Mouse (Mus musculus) liver, postnatal 0 days (tissue): ENCODE data around the gene Pdpn. TPM values are rescaled to one million over a fixed set of nuclear protein-coding genes. Genes with fewer than 3 reads are reported as not detected.

Source experiments
- ATAC-seq: fragments of 200-750 bp; cut with Nextera tagmentation; 2 replicates; pipeline ENCODE4 v1.8.0; 2017; ENCODE audit warnings: mild to moderate bottlenecking, moderate library complexity
- DNase-seq: peaks from one replicate; pipeline ENCODE4 v3.0.0-alpha.2; 2016
- H3K27ac ChIP-seq: fragments of 300-500 bp; sonication (generic); 2 replicates; pipeline ENCODE4 v1.5.1; 2014; ENCODE audit warnings: antibody characterized with exemption, moderate library complexity, mild to moderate bottlenecking, low read depth
- H3K27me3 ChIP-seq: fragments of 300-500 bp; sonication (generic); 2 replicates; pipeline ENCODE4 v1.6.1; 2014; ENCODE audit warnings: low read length, control low read depth, mixed read lengths; ENCODE audit not compliant: insufficient read depth
- H3K36me3 ChIP-seq: fragments of 300-500 bp; sonication (generic); replicated peaks from 2 replicates; pipeline ENCODE4 v1.6.1; 2014; ENCODE audit warnings: mild to moderate bottlenecking, control low read depth, low read length, moderate library complexity, mixed read lengths; ENCODE audit not compliant: insufficient read depth
- H3K4me1 ChIP-seq: fragments of 300-500 bp; sonication (generic); 2 replicates; pipeline ENCODE4 v1.6.1; 2014; ENCODE audit warnings: antibody characterized with exemption, mild to moderate bottlenecking, control low read depth; ENCODE audit not compliant: insufficient read depth
- H3K4me2 ChIP-seq: fragments of 300-500 bp; sonication (generic); 2 replicates; pipeline ENCODE4 v1.6.1; 2014; ENCODE audit warnings: low read depth, mild to moderate bottlenecking, low read length, moderate library complexity, mixed read lengths
- H3K4me3 ChIP-seq: fragments of 300-500 bp; sonication (generic); 2 replicates; pipeline ENCODE4 v1.5.1; 2014; ENCODE audit warnings: low read depth, low read length
- H3K9ac ChIP-seq: fragments of 300-500 bp; sonication (generic); replicated peaks from 2 replicates; pipeline ENCODE4 v1.6.1; 2014; ENCODE audit warnings: mild to moderate bottlenecking, moderate library complexity
- H3K9me3 ChIP-seq: fragments of 300-500 bp; sonication (generic); 2 replicates; pipeline ENCODE4 v1.6.1; 2016; ENCODE audit warnings: mild to moderate bottlenecking, control low read depth, low read length, mixed read lengths
- CTCF ChIP-seq: sonication (generic); IDR thresholded peaks from 2 replicates; pipeline ENCODE4 v1.5.1; 2016; ENCODE audit warnings: antibody characterized with exemption, low read depth
- EP300 ChIP-seq: IDR thresholded peaks from 2 replicates; pipeline ENCODE4 v1.6.1; 2016; ENCODE audit warnings: antibody characterized with exemption, low read depth, mild to moderate bottlenecking
- WGBS: fragments of 180-500 bp; shearing (Covaris S2); extraction: QIAGEN DNeasy Blood & Tissue Kit; methylation state at CpG from one replicate; pipeline ENCODE4 v1.1.7; 2014; ENCODE audit not compliant: insufficient replicate concordance; 5-methylcytosine and 5-hydroxymethylcytosine counted together
- polyA plus RNA-seq: library from polyadenylated mRNA; unstranded; fragments of >200 nt; fragmentation: Nextera tagmentation; extraction: Ambion mirVana; gene quantifications from 2 replicates; pipeline ENCODE4 v1.2.1, GENCODE M21; 2015

Pdpn gene
- polyA plus RNA-seq, 1 experiment from 2014 or later: 1.6 TPM

DNA sequence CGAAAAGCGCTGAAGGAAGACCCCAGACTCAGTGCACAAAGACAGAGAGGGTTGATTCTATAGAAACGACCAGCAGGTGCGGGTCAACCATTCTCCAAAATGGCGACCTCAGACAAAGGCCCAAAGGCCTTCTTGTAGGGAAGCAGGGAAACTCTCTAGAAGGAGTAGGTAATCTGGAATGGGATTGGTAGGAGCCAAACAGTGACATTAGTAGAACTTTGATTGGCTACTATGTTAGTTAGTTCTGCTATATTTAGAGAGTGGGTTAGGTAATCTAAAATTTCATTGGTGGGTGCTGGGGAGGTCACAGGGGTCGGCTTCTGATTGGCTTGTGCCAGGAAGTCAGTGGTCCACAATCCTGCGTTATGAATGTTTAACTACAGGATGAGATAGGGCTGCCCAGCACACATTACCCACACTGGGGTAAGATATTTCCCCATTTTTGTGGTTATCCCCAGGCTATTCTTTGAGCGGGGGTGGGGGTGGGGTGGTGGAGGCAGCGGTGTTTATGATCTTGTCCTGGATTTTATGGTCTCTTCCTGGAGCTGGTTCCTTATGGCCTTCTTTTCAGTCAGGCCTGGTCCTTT is 59.7 kb downstream of the Pdpn start:
- WGBS: 56% methylated on average over 9 of the region's 9 CpGs
- 0 out of 2 replicates have a peak, but pooled peaks have one; percentile 17 for ATAC-seq

DNA sequence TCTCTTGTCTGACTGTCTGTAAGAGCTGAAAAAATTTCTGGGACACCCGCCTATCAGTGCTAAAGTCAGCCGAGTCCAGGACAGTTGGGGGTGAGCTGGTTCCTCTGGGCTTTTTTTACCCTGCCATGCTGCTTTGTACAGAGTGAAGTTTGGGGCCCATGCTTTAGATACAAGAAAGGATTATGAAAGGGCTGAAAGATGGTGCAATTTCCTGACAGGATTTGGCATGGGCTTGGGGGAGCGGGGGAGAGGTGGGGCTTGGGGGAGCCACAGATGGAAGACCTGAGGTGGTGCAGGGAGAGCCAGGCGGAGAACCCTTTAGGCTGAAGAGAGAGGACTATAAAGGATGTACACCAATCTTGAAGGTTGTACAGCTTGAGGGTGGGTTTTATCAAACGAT is 60.2 kb downstream of the Pdpn start:
- 65% methylated on average over 5 of the region's 5 CpGs for WGBS
- no peak overlapping the region for H3K27ac ChIP-seq
- ATAC-seq (peak; percentile 12; the same call in 1 of the 2 replicates), DNase-seq (no peak)
- no peaks in the 10 kb centered on the region for H3K4me1 ChIP-seq
- no peak overlapping the region for H3K4me3 ChIP-seq
- peak overlapping the region; percentile 65; the same call in 1 of the 2 replicates for H3K4me2 ChIP-seq
- H3K9me3 ChIP-seq: no peaks in the 10 kb centered on the region; the same call in 1 of the 2 replicates
- no peak for TF ChIP-seq CTCF
- no peaks in the 10 kb centered on the region for H3K27me3 ChIP-seq
- H3K36me3 ChIP-seq: no peaks in the 10 kb centered on the region
- no peak overlapping the region for H3K9ac ChIP-seq

More for the DNA sequence above, 59.7 kb downstream of the Pdpn start:
- TF ChIP-seq EP300 (no peak), CTCF (no peak)
- Histone ChIP-seq H3K4me1 (no peaks in the 10 kb centered on the region), H3K27me3 (no peaks in the 10 kb centered on the region), H3K9ac (no peak overlapping the region), H3K4me2 (no peak overlapping the region), H3K27ac (no peak overlapping the region), H3K9me3 (no peaks in the 10 kb centered on the region; the same call in 1 of the 2 replicates), H3K4me3 (no peak overlapping the region), H3K36me3 (no peaks in the 10 kb centered on the region)
- no peak for DNase-seq

DNA sequence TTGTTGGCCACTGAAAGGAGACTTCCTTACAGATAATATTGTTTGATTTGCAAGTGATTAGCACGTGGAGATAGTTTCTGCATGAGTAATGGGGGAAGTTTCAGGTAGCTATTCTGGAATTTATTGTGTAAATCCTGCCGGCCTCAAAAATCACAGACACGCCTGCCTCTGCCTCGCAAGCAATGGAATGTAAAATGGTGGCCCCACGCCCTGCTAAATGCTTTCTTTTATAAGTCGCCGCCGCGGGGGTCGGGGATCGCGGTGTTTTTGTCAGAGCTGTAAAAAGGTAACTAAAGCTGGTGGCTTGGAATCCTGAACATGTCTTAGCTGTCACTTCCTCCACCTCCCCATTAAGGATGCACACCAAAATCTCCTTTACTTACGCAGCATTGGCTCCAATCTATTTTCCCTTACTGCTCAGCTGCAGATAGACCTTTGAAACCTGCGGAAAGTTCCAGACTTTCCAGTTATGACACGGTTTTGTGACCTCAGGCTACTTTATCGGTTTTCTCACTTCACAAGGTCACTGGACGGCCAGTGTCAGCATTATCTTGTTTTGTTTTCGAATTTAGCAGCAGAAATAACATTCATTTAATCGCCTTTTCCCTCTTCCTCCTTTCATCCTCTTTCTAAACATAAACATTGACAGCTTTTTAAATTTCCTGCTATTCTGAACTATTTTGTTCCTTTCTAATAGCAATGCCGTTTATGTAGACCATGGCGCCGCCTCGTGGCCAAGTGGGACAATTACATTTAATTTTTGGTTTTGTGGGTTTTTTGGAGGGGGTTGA is 60.9 kb downstream of the Pdpn start:
- no peaks in the 10 kb centered on the region for H3K27me3 ChIP-seq
- no peak overlapping the region for H3K9ac ChIP-seq
- ATAC-seq (peak; percentile 41), DNase-seq (peak; percentile 65)
- no peaks in the 10 kb centered on the region for H3K36me3 ChIP-seq
- TF ChIP-seq CTCF (peak; percentile 82), EP300 (no peak)
- H3K9me3 ChIP-seq: no peaks in the 10 kb centered on the region; the same call in 1 of the 2 replicates
- no peak overlapping the region for H3K27ac ChIP-seq
- peak overlapping the region; percentile 65 for H3K4me2 ChIP-seq
- no peaks in the 10 kb centered on the region for H3K4me1 ChIP-seq
- WGBS: 15% methylated on average over 23 of the region's 23 CpGs
- peak overlapping the region; percentile 24 for H3K4me3 ChIP-seq

DNA sequence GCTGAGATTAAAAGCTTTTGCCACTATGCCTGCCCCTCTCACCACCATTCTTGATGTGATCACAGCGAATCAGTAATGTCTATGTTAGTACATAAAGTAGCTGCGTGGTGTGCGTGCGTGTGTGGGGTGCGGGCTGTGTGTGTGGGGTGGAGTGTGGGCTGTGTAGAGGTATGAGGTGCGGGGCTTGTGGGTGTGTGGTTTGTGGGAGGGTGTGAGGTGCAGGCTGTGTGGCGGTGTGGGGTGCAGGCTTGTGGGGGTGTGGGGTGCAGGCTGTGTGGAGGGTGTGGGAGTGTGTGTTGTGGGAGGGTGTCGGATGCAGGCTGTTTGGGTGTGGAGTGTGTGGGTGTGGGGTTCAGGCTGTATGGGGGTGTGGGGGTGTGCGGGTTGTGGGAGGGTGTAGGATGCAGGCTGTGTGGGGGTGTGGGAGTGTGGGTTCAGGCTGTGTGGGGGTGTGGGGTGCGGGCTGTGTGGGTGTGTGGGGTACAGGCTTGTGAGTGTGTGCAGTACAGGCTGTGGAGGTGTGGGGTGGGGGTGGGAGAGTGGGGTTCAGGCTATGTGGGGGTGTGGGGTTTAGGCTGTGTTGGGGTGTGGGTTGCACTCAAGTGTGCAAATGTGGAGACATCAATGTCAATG is 67.5 kb downstream of the Pdpn start:
- Histone ChIP-seq H3K4me2 (no peak overlapping the region), H3K27ac (no peak overlapping the region), H3K4me3 (no peak overlapping the region)

DNA sequence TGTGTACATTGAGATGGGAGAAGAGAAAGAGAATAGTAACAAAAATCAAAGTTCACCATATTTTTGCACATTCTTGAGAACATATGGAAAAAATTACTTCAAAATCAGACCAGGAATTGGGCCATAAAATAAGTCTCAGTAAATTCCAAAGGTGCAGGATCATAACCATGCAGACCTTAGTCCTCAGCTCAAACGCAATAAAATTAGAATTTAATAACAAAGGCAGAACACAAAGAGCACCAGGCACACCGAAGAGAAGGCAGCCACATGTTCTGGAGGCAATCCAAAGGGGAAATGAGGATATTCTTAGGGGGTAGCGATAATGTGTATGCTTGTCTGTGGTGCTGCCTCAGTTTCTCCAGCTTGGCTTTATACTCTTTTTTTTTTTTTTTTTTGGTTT is 68.3 kb downstream of the Pdpn start:
- Histone ChIP-seq H3K9ac (no peak overlapping the region), H3K4me2 (no peak overlapping the region), H3K27ac (no peak overlapping the region), H3K36me3 (no peaks in the 10 kb centered on the region), H3K4me1 (no peaks in the 10 kb centered on the region), H3K9me3 (no peaks in the 10 kb centered on the region; the same call in 1 of the 2 replicates), H3K27me3 (no peaks in the 10 kb centered on the region), H3K4me3 (no peak overlapping the region)
- DNase-seq (no peak), ATAC-seq (no peak)
- WGBS: 84% methylated on average over 3 of the region's 3 CpGs
- TF ChIP-seq EP300: no peak
- no peak for TF ChIP-seq CTCF

More for the DNA sequence above, 67.5 kb downstream of the Pdpn start:
- Histone ChIP-seq H3K9ac (no peak overlapping the region), H3K27me3 (no peaks in the 10 kb centered on the region), H3K4me1 (no peaks in the 10 kb centered on the region), H3K9me3 (no peaks in the 10 kb centered on the region; the same call in 1 of the 2 replicates), H3K36me3 (no peaks in the 10 kb centered on the region)
- DNase-seq (no peak), ATAC-seq (no peak)
- TF ChIP-seq CTCF (no peak), EP300 (no peak)
- 80% methylated on average over 10 of the region's 10 CpGs for WGBS

- ATAC-seq (no peak), DNase-seq (no peak)
- Histone ChIP-seq H3K27ac (no peak overlapping the region), H3K4me3 (no peak overlapping the region), H3K4me2 (no peak overlapping the region), H3K27me3 (no peaks in the 10 kb centered on the region), H3K9me3 (no peaks in the 10 kb centered on the region), H3K9ac (no peak overlapping the region), H3K36me3 (no peaks in the 10 kb centered on the region), H3K4me1 (no peaks in the 10 kb centered on the region)
- 61% methylated on average over 5 of the region's 5 CpGs for WGBS
- no peak for TF ChIP-seq EP300
- TF ChIP-seq CTCF: no peak
These were observed 71.4 kb downstream of the Pdpn start for GRCm38 (mm10) chr4:143227976-143228375.
